Mouse (Mus musculus) megakaryocyte progenitor cell, adult 5-6 weeks (primary cell): Measurements from ENCODE around the gene 2310034C09Rik. TPM values are rescaled to one million over a fixed set of nuclear protein-coding genes. Genes with fewer than 3 reads are reported as not detected.
"Not testable (repeated sequence)": the region's sequence is repeated elsewhere in the genome, so short reads cannot be mapped to it uniquely, and the experiment has no call there.

Source experiments
- ATAC-seq: replicated peaks from 2 replicates; pipeline ENCODE4 v1.8.0; 2016; ENCODE audit warnings: mild to moderate bottlenecking, moderate TSS enrichment, inconsistent platforms; ENCODE audit not compliant: poor library complexity
- total RNA-seq, 2 experiments: library from RNA; stranded (forward) in 1 of 2; stranded (reverse) in 1 of 2; fragments of 157-497, 149-512 nt in 1 of 2; fragments of 200-1000 nt in 1 of 2; gene quantifications; 2 replicates each; pipeline versions ENCODE4 v1.2.3 to v1.2.4; 2015 to 2017

Gene 2310034C09Rik
- total RNA-seq (2015), result not detected in 2 replicates
- not detected in 2 replicates for total RNA-seq (2017)

DNA sequence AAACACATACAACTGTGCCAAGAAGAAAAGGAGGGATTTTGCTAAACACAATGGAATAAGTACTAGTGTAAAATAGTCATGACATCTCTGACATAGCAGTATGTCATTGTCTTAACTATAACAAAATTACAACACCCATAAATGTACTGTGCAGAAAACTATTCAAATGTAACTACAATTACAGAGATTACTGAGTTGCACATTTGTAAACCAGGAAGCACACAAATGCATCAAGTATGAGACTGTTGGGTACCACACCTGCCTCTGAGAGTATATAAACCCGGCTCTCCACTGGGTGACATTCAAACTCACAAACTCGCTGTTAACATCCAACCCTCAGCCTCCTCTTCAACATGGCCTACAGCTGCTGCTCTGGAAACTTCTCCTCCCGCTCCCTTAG, at the start of gene 2310034C09Rik:
Gene 2310034C09Rik, plus strand, starts transcription at position 301 of the 400 bp plus-strand sequence.
- not testable (repeated sequence) for ATAC-seq

GRCm38 (mm10) chr16:88710757-88711156, 47.9 kb upstream of the 2310034C09Rik start:
- 0 out of 2 replicates have a peak, but pooled peaks have one; percentile 20 for ATAC-seq

DNA sequence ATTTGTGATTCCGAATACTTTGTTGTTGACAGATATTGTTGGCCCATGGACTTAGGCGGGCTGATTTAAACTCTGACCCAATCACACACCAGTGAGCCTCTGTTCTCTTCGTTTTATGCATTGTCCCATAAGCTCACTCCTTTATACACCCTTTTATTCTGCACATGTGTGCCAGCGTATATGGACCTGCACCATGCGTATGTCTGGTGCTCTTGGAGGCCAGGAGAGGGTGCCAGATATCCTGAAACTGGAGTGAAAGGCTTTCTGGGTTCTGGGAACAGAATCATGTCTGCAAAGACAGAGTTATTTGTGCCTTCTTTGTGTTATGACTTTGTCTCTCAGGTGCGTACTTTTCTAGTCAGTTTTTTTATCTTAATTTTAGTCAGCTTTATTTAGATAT, 47.4 kb upstream of the 2310034C09Rik start:
- no peak for ATAC-seq

DNA sequence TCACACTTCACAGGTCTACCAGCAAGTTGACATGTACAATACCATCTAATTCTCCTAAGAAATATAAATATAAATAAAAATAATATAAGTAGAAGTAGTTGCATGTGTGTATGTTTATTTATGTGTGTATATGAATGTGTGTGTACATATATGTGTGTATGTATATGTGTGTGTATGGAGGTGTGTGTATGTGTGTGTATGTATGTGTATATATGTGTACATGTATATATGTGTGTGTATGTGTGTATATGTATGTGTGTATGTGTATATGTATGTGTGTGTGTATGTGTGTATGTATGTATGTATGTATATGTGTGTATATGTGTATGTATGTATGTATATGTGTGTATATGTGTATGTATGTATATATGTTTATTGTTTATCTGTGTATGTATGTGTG, 42.1 kb upstream of the 2310034C09Rik start:
- ATAC-seq, result no peak

GRCm38 (mm10) chr16:88720031-88720430, 38.6 kb upstream of the 2310034C09Rik start:
- ATAC-seq, result no peak

DNA sequence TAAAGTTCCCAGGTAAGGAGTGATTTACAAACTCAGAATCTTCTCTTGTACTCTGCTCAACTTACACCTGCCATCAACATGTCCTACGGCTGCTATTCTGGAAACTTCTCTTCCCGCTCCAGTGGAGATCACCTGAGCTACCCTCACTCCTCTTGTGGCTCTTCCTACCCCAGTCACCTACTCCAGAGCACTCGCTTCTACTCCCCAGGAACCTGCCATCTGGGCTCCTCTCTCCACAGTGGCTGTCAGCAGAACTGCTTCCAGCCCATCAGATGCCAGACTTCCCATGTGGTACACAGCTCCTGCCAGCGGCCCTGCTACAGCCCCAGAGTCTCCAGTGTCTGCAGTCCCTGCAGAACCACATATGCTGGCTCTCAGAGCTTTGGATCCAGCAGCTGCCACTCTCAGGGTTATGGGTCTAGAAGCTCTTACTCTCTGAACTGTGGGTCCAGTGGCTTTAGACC, 29.8 kb upstream of the 2310034C09Rik start, which contains the start of gene Krtap13-1:
Gene Krtap13-1, plus strand, starts transcription at position 51 of the 464 bp plus-strand sequence.
- ATAC-seq, result no peak

DNA sequence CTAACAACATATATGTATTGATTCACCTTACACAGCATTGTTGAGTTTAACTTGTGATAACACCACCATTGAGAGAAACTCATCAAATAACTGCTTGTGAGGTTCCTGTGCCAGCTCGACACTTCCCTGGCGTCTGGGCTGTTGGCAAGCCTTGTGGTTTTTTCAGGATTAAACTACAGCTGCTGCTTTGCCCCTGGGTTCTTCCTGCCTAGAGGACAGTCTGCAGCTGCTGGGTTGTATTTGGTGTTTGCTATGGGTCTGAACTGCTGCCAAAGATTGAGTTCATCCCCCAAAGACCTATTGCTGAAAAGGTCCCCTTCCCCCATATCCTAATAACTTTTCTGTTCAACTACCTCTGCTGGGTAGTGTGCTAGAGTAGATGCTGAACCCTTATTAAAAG, 23.3 kb upstream of the 2310034C09Rik start:
- no peak for ATAC-seq

- no peak for ATAC-seq
Observed at GRCm38 (mm10) chr16:88744750-88745340, 13.8 kb upstream of the 2310034C09Rik start.

GRCm38 (mm10) chr16:88747943-88748342, 10.7 kb upstream of the 2310034C09Rik start:
- no peak for ATAC-seq

- not testable (repeated sequence) for ATAC-seq
Observed at GRCm38 (mm10) chr16:88751535-88751934, 7.1 kb upstream of the 2310034C09Rik start, which contains the start of gene Krtap13. Gene Krtap13 (minus strand): TSS chr16:88751635.

GRCm38 (mm10) chr16:88774106-88774505, 15.5 kb downstream of the 2310034C09Rik start, which contains the start of gene 2310057N15Rik:
Gene 2310057N15Rik (minus strand): TSS chr16:88774206.
- no peak for ATAC-seq

DNA sequence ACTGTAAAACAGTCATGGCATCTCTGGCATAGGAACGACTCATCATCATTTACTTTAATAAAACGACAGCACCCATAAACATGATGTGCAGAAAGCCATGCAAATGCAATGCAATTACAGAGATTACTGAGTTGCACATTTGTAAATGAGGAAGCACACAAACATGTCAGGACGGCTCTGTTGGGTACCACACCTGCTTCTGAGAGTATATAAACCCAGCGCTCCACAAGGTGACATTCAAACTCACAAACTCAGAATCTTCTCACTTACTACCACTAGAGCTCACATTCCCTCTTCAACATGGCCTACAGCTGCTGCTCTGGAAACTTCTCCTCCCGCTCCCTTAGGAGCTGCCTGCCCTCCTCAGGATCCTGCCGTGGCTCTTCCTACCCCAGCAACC, 18.9 kb downstream of the 2310034C09Rik start, which contains the start of gene Gm5965:
Gene Gm5965, plus strand, starts transcription at position 301 of the 400 bp plus-strand sequence.
- no peak for ATAC-seq

- ATAC-seq, result no peak
Observed at GRCm38 (mm10) chr16:88786786-88787185, 28.1 kb downstream of the 2310034C09Rik start.

Other genes starting within 250 kb of the 2310034C09Rik start
- gene Cldn8, start 195.7 kb upstream of the 2310034C09Rik start, total RNA-seq (2015), result not detected in 2 replicates
- gene Cldn8, start 195.7 kb upstream of the 2310034C09Rik start, total RNA-seq (2017), result not detected in 2 replicates
- not detected in 2 replicates for gene Krtap24-1, start 146.6 kb upstream of the 2310034C09Rik start, total RNA-seq (2015)
- gene Krtap24-1, start 146.6 kb upstream of the 2310034C09Rik start, total RNA-seq (2017), result not detected in 2 replicates
- gene 2310079G19Rik, start 131.2 kb upstream of the 2310034C09Rik start, total RNA-seq (2015), result not detected in 2 replicates
- not detected in 2 replicates for gene 2310079G19Rik, start 131.2 kb upstream of the 2310034C09Rik start, total RNA-seq (2017)
- gene Krtap26-1, start 111.1 kb upstream of the 2310034C09Rik start, total RNA-seq (2015), result not detected in 2 replicates
- gene Krtap26-1, start 111.1 kb upstream of the 2310034C09Rik start, total RNA-seq (2017), result not detected in 2 replicates
- not detected in 2 replicates for gene Krtap27-1, start 87.2 kb upstream of the 2310034C09Rik start, total RNA-seq (2015)
- not detected in 2 replicates for gene Krtap27-1, start 87.2 kb upstream of the 2310034C09Rik start, total RNA-seq (2017)
- not detected in 2 replicates for gene 2310061N02Rik, start 50.9 kb upstream of the 2310034C09Rik start, total RNA-seq (2015)
- not detected in 2 replicates for gene 2310061N02Rik, start 50.9 kb upstream of the 2310034C09Rik start, total RNA-seq (2017)
- gene Krtap13-1, start 30.0 kb upstream of the 2310034C09Rik start, total RNA-seq (2015), result not detected in 2 replicates
- not detected in 2 replicates for gene Krtap13-1, start 30.0 kb upstream of the 2310034C09Rik start, total RNA-seq (2017)
- not detected in 2 replicates for gene Krtap13, start 7.2 kb upstream of the 2310034C09Rik start, total RNA-seq (2015)
- gene Krtap13, start 7.2 kb upstream of the 2310034C09Rik start, total RNA-seq (2017), result not detected in 2 replicates
- not detected in 2 replicates for gene 2310057N15Rik, start 15.4 kb downstream of the 2310034C09Rik start, total RNA-seq (2015)
- gene 2310057N15Rik, start 15.4 kb downstream of the 2310034C09Rik start, total RNA-seq (2017), result not detected in 2 replicates
- gene Gm5965, start 19.0 kb downstream of the 2310034C09Rik start, total RNA-seq (2015), result not detected in 2 replicates
- not detected in 2 replicates for gene Gm5965, start 19.0 kb downstream of the 2310034C09Rik start, total RNA-seq (2017)
- gene Gm20741, start 53.4 kb downstream of the 2310034C09Rik start, total RNA-seq (2015), result not detected in 2 replicates
- not detected in 2 replicates for gene Gm20741, start 53.4 kb downstream of the 2310034C09Rik start, total RNA-seq (2017)
- gene Krtap15, start 61.4 kb downstream of the 2310034C09Rik start, total RNA-seq (2015), result not detected in 2 replicates
- not detected in 2 replicates for gene Krtap15, start 61.4 kb downstream of the 2310034C09Rik start, total RNA-seq (2017)
- not detected in 2 replicates for gene Krtap14, start 67.3 kb downstream of the 2310034C09Rik start, total RNA-seq (2015)
- not detected in 2 replicates for gene Krtap14, start 67.3 kb downstream of the 2310034C09Rik start, total RNA-seq (2017)
- not detected in 2 replicates for gene Krtap19-1, start 110.6 kb downstream of the 2310034C09Rik start, total RNA-seq (2015)
- gene Krtap19-1, start 110.6 kb downstream of the 2310034C09Rik start, total RNA-seq (2017), result not detected in 2 replicates
- gene Krtap19-2, start 115.4 kb downstream of the 2310034C09Rik start, total RNA-seq (2015), result not detected in 2 replicates
- not detected in 2 replicates for gene Krtap19-2, start 115.4 kb downstream of the 2310034C09Rik start, total RNA-seq (2017)
- not detected in 2 replicates for gene Krtap19-3, start 119.2 kb downstream of the 2310034C09Rik start, total RNA-seq (2015)
- gene Krtap19-3, start 119.2 kb downstream of the 2310034C09Rik start, total RNA-seq (2017), result not detected in 2 replicates
- gene Krtap19-4, start 126.2 kb downstream of the 2310034C09Rik start, total RNA-seq (2015), result not detected in 2 replicates
- not detected in 2 replicates for gene Krtap19-4, start 126.2 kb downstream of the 2310034C09Rik start, total RNA-seq (2017)
- not detected in 2 replicates for gene Krtap19-5, start 137.6 kb downstream of the 2310034C09Rik start, total RNA-seq (2015)
- gene Krtap19-5, start 137.6 kb downstream of the 2310034C09Rik start, total RNA-seq (2017), result not detected in 2 replicates
- gene Krtap19-9b, start 173.4 kb downstream of the 2310034C09Rik start, total RNA-seq (2015), result not detected in 2 replicates
- not detected in 2 replicates for gene Krtap19-9b, start 173.4 kb downstream of the 2310034C09Rik start, total RNA-seq (2017)
- gene Krtap16-3, start 204.0 kb downstream of the 2310034C09Rik start, total RNA-seq (2015), result not detected in 2 replicates
- not detected in 2 replicates for gene Krtap16-3, start 204.0 kb downstream of the 2310034C09Rik start, total RNA-seq (2017)